Mouse (Mus musculus) mouse embryonic stem cell (cell line): ENCODE results near the gene Pdap1.
"Not testable (repeated sequence)": the region's sequence is repeated elsewhere in the genome, so short reads cannot be mapped to it uniquely, and the experiment has no call there.

Experiments
- in situ Hi-C, 2 experiments: fragments of 300-500 bp; cut with MboI; formaldehyde crosslinking; loops; 1 replicate in 1 of 2; 3 replicates in 1 of 2; pipeline ENCODE4 v1.14.3; 2019 to 2020; ENCODE audit warnings: low sequenced_read_pairs in 2 of 2, low pct_unique_long_range_greater_than_20kb in 1 of 2, mixed read lengths in 1 of 2; ENCODE audit not compliant: unreplicated experiment in 1 of 2

Gene Pdap1

GRCm38 (mm10) chr5:145139571-145140519 lies at the start of gene Pdap1, which contains the start of gene Bud31:
Gene Pdap1, minus strand, starts transcription at chr5:145140238.
Gene Bud31, plus strand, starts transcription at chr5:145140362.
- in situ Hi-C loops = no loop called here

DNA sequence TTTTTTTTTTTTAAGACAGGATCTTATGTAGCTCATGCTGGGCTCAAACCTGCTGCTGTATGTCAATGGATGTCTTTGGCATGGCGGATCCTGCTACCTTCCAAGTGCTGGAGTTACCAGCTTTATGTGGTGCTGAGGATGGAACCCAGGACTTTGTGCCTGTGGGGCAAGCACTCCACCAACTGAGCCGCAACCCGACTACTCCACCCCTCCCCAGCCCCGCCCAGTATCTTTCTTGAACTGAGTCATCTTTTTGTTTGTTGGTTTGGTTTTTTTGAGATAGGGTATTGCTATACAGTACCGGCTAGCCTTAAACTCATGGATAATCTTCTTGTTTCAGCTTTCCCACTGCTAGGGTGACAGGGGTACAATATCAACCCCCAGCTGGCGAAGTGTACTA lies 49.4 kb upstream of the Pdap1 start:
- in situ Hi-C loops = no loop called here

DNA sequence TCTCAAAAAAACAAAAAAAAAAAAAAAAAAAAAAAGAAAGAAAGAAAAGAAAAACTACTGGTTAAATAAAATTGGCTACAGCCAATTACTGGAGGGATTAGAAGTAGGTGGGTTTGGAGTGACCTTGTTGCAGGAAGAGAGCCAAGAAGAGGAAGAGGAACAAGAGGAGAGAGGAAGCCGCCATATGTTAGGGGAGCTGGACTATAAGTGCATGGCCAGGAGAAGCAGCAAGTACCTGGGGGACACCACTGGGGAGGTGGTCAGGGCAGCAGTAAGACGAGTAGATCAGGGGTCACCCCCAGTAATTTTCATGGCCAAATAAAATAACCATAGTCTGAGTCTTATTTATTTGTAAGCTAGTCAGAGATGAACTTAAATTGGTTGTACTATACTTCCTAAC lies 45.2 kb upstream of the Pdap1 start:
- in situ Hi-C loops = no loop called here

- in situ Hi-C loops = no loop called here
These were observed 38.5 kb upstream of the Pdap1 start for GRCm38 (mm10) chr5:145178461-145178980.

DNA sequence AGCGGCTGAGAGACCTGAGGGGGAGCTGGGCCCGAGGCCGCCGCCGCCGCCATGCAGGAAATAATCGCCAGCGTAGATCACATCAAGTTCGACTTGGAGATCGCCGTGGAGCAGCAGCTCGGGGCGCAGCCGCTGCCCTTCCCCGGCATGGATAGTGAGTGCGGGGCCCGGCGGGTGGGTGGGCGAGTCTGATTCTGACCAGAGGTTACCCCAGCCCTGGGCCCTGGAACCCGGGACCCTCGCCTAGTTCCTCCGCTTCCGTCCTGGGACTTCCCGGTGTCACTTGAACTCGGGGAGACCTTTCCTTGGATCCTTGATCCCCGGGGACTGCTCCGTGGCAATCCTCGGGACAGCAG lies 27.2 kb upstream of the Pdap1 start:
- in situ Hi-C loops = no loop called here

DNA sequence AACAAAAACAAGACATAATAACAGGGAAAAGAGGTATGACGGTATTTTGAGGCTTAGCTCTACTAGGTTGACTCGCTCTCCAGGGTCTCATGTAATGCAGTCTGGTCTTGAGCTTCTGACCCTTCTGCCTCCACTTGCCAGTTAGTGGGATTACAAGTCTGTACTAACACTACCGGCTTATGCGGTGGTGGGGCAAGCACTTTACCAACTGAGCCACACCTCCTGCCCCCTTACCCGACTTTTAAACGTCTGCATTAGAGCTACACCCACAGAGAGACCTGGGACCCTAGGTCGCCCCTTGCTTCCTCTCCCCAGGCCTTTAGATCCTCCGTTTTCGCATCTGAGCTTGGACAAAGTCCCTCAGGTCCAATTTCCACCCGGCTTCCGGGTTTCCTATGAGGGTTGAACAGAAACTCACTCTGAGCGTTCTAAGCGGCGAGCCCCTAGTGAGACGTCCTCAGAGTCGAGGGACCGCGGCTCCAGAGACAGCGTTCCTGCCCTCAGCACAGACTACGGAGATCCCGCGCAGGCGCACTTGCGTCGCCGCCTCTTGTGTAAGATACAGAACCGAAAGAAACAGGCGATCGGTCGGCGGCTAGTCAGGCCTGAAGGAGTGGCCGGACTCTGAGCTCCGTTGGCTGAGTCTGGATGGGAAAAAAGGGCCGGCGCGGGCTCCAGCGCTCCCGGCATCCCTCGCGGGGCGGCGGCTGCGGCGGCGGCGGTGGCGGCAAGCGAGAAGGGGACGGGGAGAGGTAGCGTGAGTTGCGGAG lies 26.7 kb upstream of the Pdap1 start, which contains the start of the genes Ptcd1 and Cpsf4:
Gene Ptcd1 (minus strand): TSS at position 573 of the 770 bp plus-strand sequence.
Gene Cpsf4 (plus strand): TSS at position 678 of the 770 bp plus-strand sequence.
- in situ Hi-C loops = no loop called here

DNA sequence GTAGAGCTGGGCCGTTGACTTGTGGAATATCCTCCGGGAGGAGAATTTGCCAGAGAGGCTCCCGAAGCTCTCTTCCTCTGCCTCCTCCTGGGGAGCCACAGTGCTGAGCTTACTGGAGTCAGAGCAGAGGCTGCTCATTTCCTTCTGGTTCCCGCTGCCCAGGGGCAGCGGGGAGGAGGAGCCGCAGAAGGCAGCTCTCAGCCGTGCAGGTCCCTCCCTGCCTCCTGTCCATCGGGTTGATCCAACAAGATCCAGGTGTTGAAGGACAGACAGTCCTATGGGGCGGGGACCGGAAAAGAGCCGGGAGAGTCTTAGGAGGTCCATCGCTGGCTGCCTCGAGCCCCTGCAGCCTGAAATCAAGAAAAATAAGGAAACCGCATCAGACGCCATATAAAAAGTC lies 25.1 kb upstream of the Pdap1 start:
- in situ Hi-C loops = no loop called here

GRCm38 (mm10) chr5:145164710-145165109 lies 24.7 kb upstream of the Pdap1 start:
- in situ Hi-C loops = no loop called here

GRCm38 (mm10) chr5:145161361-145161760 lies 21.3 kb upstream of the Pdap1 start:
- in situ Hi-C loops = no loop called here

GRCm38 (mm10) chr5:145152690-145153089 lies 12.7 kb upstream of the Pdap1 start:
- in situ Hi-C loops = no loop called here

GRCm38 (mm10) chr5:145149294-145149693 lies 9.3 kb upstream of the Pdap1 start:
- in situ Hi-C loops = no loop called here

DNA sequence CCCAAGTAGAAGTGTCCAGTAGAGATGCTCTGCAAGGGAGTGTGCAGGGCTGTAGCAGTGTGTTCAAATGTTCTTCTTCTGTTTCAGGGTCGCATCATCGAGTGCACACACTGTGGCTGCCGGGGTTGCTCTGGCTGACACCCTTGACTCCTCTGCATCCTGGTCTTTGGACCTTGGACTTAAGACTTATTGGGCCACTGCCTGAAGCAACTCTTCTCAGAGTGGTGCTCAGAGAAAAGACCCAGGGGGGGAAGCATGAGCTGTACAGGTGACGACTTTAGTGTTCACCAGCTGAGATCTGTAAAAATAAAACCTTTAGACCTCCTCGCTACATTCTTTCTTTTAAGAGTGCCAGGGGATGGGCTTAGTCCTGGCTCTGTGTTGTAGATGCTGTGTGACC lies 7.7 kb upstream of the Pdap1 start:
- in situ Hi-C loops = no loop called here

GRCm38 (mm10) chr5:145140611-145141010 lies 573 bp upstream of the Pdap1 start:
- in situ Hi-C loops = no loop called here

DNA sequence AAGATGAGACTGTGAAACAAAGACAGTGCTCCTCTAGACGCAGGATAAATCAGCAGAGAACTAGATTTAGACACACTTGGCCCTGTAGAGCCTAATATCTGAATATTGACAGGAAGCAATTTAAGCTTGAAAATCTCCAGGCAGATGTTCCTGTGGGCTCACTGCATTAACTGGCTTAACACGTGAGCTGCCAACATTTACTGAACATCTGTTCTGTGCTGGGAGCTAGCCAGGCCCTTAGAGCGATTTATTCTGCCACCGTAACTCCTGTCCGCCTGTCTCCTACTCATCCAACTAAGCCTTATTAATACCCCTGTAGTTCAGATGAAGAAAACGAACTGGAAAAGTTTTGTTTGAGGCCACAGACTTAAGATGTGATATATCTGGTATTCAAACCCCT lies 1.2 kb downstream of the Pdap1 start:
- in situ Hi-C loops = no loop called here

DNA sequence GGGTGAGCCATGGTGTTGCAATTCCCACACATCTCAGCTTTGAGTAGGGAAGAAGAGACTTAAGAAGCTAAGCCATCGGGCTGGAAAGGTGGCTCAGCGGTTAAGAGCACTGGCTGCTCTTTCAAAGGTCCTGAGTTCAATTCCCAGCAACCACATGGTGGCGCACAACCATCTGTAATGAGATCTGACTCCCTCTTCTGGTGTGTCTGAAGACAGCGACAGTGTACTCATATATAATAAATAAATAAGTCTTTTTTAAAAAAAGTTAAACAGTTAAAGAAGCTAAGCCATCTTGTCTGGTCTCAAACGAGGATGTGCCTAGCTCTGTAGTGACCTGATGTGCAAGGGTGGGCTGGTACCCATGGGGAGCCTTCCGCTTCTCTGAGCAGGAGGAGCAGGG lies 6.8 kb downstream of the Pdap1 start:
- in situ Hi-C loops = not testable (repeated sequence)

- in situ Hi-C loops = no loop called here
These were observed 9.0 kb downstream of the Pdap1 start for GRCm38 (mm10) chr5:145130995-145131394.

DNA sequence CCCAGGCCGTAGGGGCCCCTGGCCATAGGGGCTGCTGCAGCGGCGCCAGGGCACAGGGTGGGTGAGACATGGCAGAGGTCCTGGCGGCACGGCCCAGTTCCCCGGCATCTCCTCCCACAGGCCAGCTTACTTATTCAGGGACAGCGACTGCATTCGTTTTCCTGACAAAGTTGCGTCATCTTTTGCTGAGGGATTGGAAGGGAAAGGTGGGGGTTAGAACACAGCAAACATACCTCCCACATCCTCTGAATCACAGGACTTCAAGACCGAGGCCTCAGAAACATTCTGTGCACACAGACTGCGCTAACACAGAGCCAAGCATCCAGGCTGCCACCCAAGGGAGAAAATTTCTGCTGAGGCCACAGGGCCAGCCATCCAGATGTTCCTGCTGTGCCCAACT lies 9.8 kb downstream of the Pdap1 start:
- in situ Hi-C loops = no loop called here

DNA sequence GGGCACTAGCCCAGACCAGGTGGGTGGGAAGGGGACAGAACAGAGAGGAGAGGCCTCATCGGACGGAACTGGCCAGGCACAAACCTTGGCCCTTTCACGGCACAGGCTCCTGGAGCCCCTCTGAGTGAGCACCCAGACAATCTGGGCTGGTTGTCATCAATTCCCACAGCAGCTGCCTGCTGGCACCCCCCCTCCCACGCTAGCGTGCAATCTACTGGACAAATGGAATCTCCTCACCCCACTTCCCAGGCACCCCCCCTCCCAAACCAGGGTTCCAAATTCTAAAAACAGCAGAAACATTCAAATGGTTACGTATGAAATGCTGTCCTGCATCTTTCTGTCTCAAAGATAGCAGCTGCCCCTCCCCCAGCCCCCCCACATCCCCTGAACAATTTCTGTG lies 10.3 kb downstream of the Pdap1 start:
- in situ Hi-C loops = not testable (repeated sequence)

DNA sequence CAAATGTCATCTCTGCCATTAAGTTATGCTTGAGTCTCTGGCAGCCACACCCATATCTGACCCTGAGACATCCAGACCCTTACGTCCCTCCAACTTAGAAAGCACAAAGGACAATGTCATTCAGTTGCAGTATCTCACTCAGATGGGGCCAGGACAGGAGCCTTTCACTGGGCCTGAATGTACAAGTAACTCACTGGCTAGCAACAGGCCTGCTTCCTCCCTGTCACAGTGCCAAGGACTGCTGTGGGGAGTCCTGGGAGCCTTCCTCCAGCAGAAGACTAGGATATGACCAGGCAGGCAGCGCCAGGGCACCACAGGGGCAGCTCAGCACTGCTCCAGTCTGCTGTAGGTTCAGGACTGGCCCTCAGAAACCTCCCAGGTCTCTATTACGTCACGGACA lies 10.9 kb downstream of the Pdap1 start:
- in situ Hi-C loops = no loop called here
